Mouse (Mus musculus) thymus, postnatal 4 days (tissue): ENCODE data around the gene Wfikkn1.
"Not testable (repeated sequence)": the region's sequence is repeated elsewhere in the genome, so short reads cannot be mapped to it uniquely, and the experiment has no call there.

Experiments
- DNase-seq: peaks from one replicate; pipeline ENCODE4 v3.0.0; 2021

Wfikkn1 gene

GRCm38 (mm10) chr17:25883824-25884223 lies 3.2 kb upstream of the Wfikkn1 start:
- DNase-seq: no peak

- DNase-seq: no peak
Observed at GRCm38 (mm10) chr17:25883268-25883667, 2.6 kb upstream of the Wfikkn1 start.

GRCm38 (mm10) chr17:25882306-25882705 lies 1.6 kb upstream of the Wfikkn1 start:
- DNase-seq: no peak

- DNase-seq: no peak
Observed at GRCm38 (mm10) chr17:25881691-25882090, 1.0 kb upstream of the Wfikkn1 start.

GRCm38 (mm10) chr17:25880913-25881641 lies 419 bp upstream of the Wfikkn1 start:
- DNase-seq: no peak

- no peak for DNase-seq
Observed at GRCm38 (mm10) chr17:25879750-25880149, 908 bp downstream of the Wfikkn1 start.

GRCm38 (mm10) chr17:25879261-25879660 lies 1.4 kb downstream of the Wfikkn1 start:
- DNase-seq: peak; percentile 63

GRCm38 (mm10) chr17:25878611-25879180 lies 2.0 kb downstream of the Wfikkn1 start:
- no peak for DNase-seq

- DNase-seq: no peak
Observed at GRCm38 (mm10) chr17:25877741-25878610, 2.7 kb downstream of the Wfikkn1 start.

GRCm38 (mm10) chr17:25877025-25877424 lies 3.6 kb downstream of the Wfikkn1 start:
- no peak for DNase-seq

GRCm38 (mm10) chr17:25876347-25876915 lies 4.2 kb downstream of the Wfikkn1 start:
- DNase-seq: no peak

- peak; percentile 90 for DNase-seq
Observed at GRCm38 (mm10) chr17:25875171-25876136, 5.2 kb downstream of the Wfikkn1 start.

GRCm38 (mm10) chr17:25874721-25875170 lies 5.9 kb downstream of the Wfikkn1 start, which contains the start of gene Mettl26:
TSS of gene Mettl26 (plus strand) at chr17:25875074.
- DNase-seq: peak; percentile 96

- no peak for DNase-seq
Observed at GRCm38 (mm10) chr17:25874148-25874720, 6.4 kb downstream of the Wfikkn1 start.

- no peak for DNase-seq
Observed at GRCm38 (mm10) chr17:25873405-25874147, 7.1 kb downstream of the Wfikkn1 start.

GRCm38 (mm10) chr17:25872676-25873075 lies 8.0 kb downstream of the Wfikkn1 start:
- no peak for DNase-seq

GRCm38 (mm10) chr17:25871566-25871965 lies 9.1 kb downstream of the Wfikkn1 start:
- DNase-seq: not testable (repeated sequence)

- DNase-seq: no peak
Observed at GRCm38 (mm10) chr17:25869954-25870353, 10.7 kb downstream of the Wfikkn1 start.

- no peak for DNase-seq
Observed at GRCm38 (mm10) chr17:25869498-25869897, 11.2 kb downstream of the Wfikkn1 start.

- DNase-seq: peak; percentile 78
Observed at GRCm38 (mm10) chr17:25868601-25869191, 12.0 kb downstream of the Wfikkn1 start, which contains the start of gene Mcrip2. TSS of gene Mcrip2 (minus strand) at chr17:25868764.
